Mouse (Mus musculus): ENCODE data around the gene Tesc. TPM values are rescaled to one million over a fixed set of nuclear protein-coding genes. Genes with fewer than 3 reads are reported as not detected.

Gene Tesc
- total RNA-seq, 2 experiments from 2014 or later, result 53.7 to 60.8 TPM

GRCm38 (mm10) chr5:118039241-118039668 lies 11.7 kb downstream of the Tesc start:
- no peak for DNase-seq (ENCODE audit: low spot score in 2 of 2)

- no peak for DNase-seq (ENCODE audit: low spot score in 2 of 2)
These were observed 15.1 kb downstream of the Tesc start for GRCm38 (mm10) chr5:118042599-118042998.

- no peak for DNase-seq (ENCODE audit: low spot score in 2 of 2)
These were observed 16.2 kb downstream of the Tesc start for GRCm38 (mm10) chr5:118043761-118044160.

GRCm38 (mm10) chr5:118044907-118045306 lies 17.4 kb downstream of the Tesc start:
- no peak for DNase-seq (ENCODE audit: low spot score in 2 of 2)

GRCm38 (mm10) chr5:118045385-118045784 lies 17.8 kb downstream of the Tesc start:
- DNase-seq (ENCODE audit: low spot score in 2 of 2), result no peak

GRCm38 (mm10) chr5:118047091-118047757 lies 19.7 kb downstream of the Tesc start:
- DNase-seq (ENCODE audit: low spot score in 2 of 2), result no peak

- no peak for DNase-seq (ENCODE audit: low spot score in 2 of 2)
These were observed 20.9 kb downstream of the Tesc start for GRCm38 (mm10) chr5:118048412-118048811.

- DNase-seq (ENCODE audit: low spot score in 2 of 2), result no peak
These were observed 21.4 kb downstream of the Tesc start for GRCm38 (mm10) chr5:118048928-118049327.

GRCm38 (mm10) chr5:118050743-118051142 lies 23.2 kb downstream of the Tesc start:
- no peak for DNase-seq (ENCODE audit: low spot score in 2 of 2)

- no peak for DNase-seq (ENCODE audit: low spot score in 2 of 2)
These were observed 24.6 kb downstream of the Tesc start for GRCm38 (mm10) chr5:118051981-118052662.

GRCm38 (mm10) chr5:118053205-118053604 lies 25.7 kb downstream of the Tesc start:
- no peak for DNase-seq (ENCODE audit: low spot score in 2 of 2)

- no peak for DNase-seq (ENCODE audit: low spot score in 2 of 2)
These were observed 30.1 kb downstream of the Tesc start for GRCm38 (mm10) chr5:118057508-118058111.

GRCm38 (mm10) chr5:118058858-118059257 lies 31.3 kb downstream of the Tesc start:
- no peak for DNase-seq (ENCODE audit: low spot score in 2 of 2)

- DNase-seq (ENCODE audit: low spot score in 2 of 2), result no peak
These were observed 32.1 kb downstream of the Tesc start for GRCm38 (mm10) chr5:118059646-118060045.

GRCm38 (mm10) chr5:118061391-118061790 lies 33.8 kb downstream of the Tesc start:
- no peak for DNase-seq (ENCODE audit: low spot score in 2 of 2)

GRCm38 (mm10) chr5:118063181-118063621 lies 35.7 kb downstream of the Tesc start:
- no peak for DNase-seq (ENCODE audit: low spot score in 2 of 2)

GRCm38 (mm10) chr5:118064284-118064901 lies 36.9 kb downstream of the Tesc start:
- DNase-seq (ENCODE audit: low spot score in 2 of 2), result no peak

GRCm38 (mm10) chr5:118065516-118066255 lies 38.1 kb downstream of the Tesc start:
- DNase-seq (ENCODE audit: low spot score in 2 of 2), result no peak

GRCm38 (mm10) chr5:118066828-118067227 lies 39.3 kb downstream of the Tesc start:
- DNase-seq (ENCODE audit: low spot score in 2 of 2), result peak; percentile 65 to 66

- no peak for DNase-seq (ENCODE audit: low spot score in 2 of 2)
These were observed 40.0 kb downstream of the Tesc start for GRCm38 (mm10) chr5:118067572-118067971.

- DNase-seq (ENCODE audit: low spot score in 2 of 2), result no peak
These were observed 40.5 kb downstream of the Tesc start for GRCm38 (mm10) chr5:118067984-118068494.
